Mouse (Mus musculus): ENCODE measurements around the gene Zfp821. TPM values are rescaled to one million over a fixed set of nuclear protein-coding genes. Genes with fewer than 3 reads are reported as not detected.

Gene Zfp821
- total and polyA plus RNA-seq, 3 experiments = 3.4 to 5.2 (median 5.1) TPM

- in situ Hi-C loops (cut with MboI; ENCODE audit: low pct_ligation_motif_present, low pct_unique_long_range_greater_than_20kb, low sequenced_read_pairs) = no loop called here
These were observed 12.0 kb upstream of the Zfp821 start, which contains the start of gene Ist1 for GRCm38 (mm10) chr8:109693146-109693900. Gene Ist1, minus strand, starts transcription at chr8:109693260.

GRCm38 (mm10) chr8:109694154-109694553 is 11.2 kb upstream of the Zfp821 start:
- Histone ChIP-seq H3K27me3 (replicated peaks) (peaks cover 6% of the 10 kb centered on the region), H3K79me2 (replicated peaks; ENCODE audit: control insufficient read depth, extremely low read depth, insufficient read depth, poor library complexity, severe bottlenecking) (peaks cover 35% of the 10 kb centered on the region), H3K9me3 (replicated peaks; ENCODE audit: low read length) (no peaks in the 10 kb centered on the region), H3K36me3 (replicated peaks in 1 of 2; ENCODE audit: control insufficient read depth in 1 of 2, insufficient read depth in 1 of 2, low read length in 1 of 2) (peaks cover 2 to 9% of the 10 kb centered on the region in 2 experiments), H3K4me3 (replicated peaks in 1 of 3; ENCODE audit: low read depth in 2 of 3, low read length in 2 of 3, poor library complexity in 1 of 3) (peak overlapping the region in 1 of 3 experiments; percentile 98), H3K4me2 (ENCODE audit: insufficient read depth, low read depth, poor library complexity, severe bottlenecking) (peak overlapping the region; percentile 81), H3K4me1 (ENCODE audit: control insufficient read depth in 1 of 2, insufficient read depth in 2 of 2) (peaks cover 11 to 33% of the 10 kb centered on the region in 2 experiments), H3K27ac (ENCODE audit: insufficient read depth, low read depth) (no peak overlapping the region), H3K9ac (ENCODE audit: insufficient read depth, low read depth) (no peak overlapping the region)
- TF ChIP-seq ZC3H11A (IDR thresholded peaks at IDR 0.05; ENCODE audit: low read depth, low read length) (no peak), ELF1 (IDR thresholded peaks at IDR 0.05; ENCODE audit: low read depth, low read length) (peak; percentile 58), MEF2A (IDR thresholded peaks at IDR 0.05; ENCODE audit: borderline replicate concordance, low read depth, low read length) (no peak), RAD21 (IDR thresholded peaks at IDR 0.05; ENCODE audit: low read depth, low read length) (no peak), IRF4 (IDR thresholded peaks at IDR 0.05; ENCODE audit: low read depth, low read length) (no peak), ETS1 (conservative IDR thresholded peaks at IDR 0.05; ENCODE audit: low read depth, low read length) (no peak)
- dilution Hi-C loops (cut with MboI; ENCODE audit: extremely low pct_ligation_motif_present, extremely low pct_unique_long_range_greater_than_20kb, low sequenced_read_pairs) (no loop called here), in situ Hi-C loops (cut with MboI; ENCODE audit: low pct_ligation_motif_present, low pct_unique_long_range_greater_than_20kb, low sequenced_read_pairs) (no loop called here)
- no peak for DNase-seq (ENCODE audit: extremely low read depth)

More at GRCm38 (mm10) chr8:109693146-109693900, 12.0 kb upstream of the Zfp821 start, which contains the start of gene Ist1:
- peak; percentile 98 for DNase-seq (ENCODE audit: extremely low read depth)
- TF ChIP-seq MAX (IDR thresholded peaks at IDR 0.05; ENCODE audit: low read length) = peak; percentile 79
- TF ChIP-seq JUN (IDR thresholded peaks at IDR 0.05; ENCODE audit: insufficient read depth, low read depth, low read length) = no peak
- TF ChIP-seq HCFC1 (IDR thresholded peaks at IDR 0.05; ENCODE audit: low read depth, low read length) = peak; percentile 73
- TF ChIP-seq UBTF (IDR thresholded peaks at IDR 0.05; ENCODE audit: low read depth, low read length) = peak; percentile 69; the same call in 1 of the 2 replicates
- TF ChIP-seq ETS1 (conservative IDR thresholded peaks at IDR 0.05; ENCODE audit: low read depth, low read length) = peak; percentile 37; the same call in 1 of the 2 replicates
- TF ChIP-seq JUND (conservative IDR thresholded peaks at IDR 0.05; ENCODE audit: low read depth, low read length) = 0 out of 2 replicates have a peak, but pooled peaks have one; percentile 23
- no peak for TF ChIP-seq GABPA (IDR thresholded peaks at IDR 0.05; ENCODE audit: insufficient replicate concordance, low read depth, low read length)
- peak; percentile 82; the same call in 1 of the 2 replicates for TF ChIP-seq MXI1 (IDR thresholded peaks at IDR 0.05; ENCODE audit: low read depth, low read length)
- no peak; the same call in 1 of the 2 replicates for TF ChIP-seq CHD1 (IDR thresholded peaks at IDR 0.05; ENCODE audit: low read depth, low read length)
- peak; percentile 73 for TF ChIP-seq ELF1 (IDR thresholded peaks at IDR 0.05; ENCODE audit: low read depth, low read length)
- TF ChIP-seq ZC3H11A (IDR thresholded peaks at IDR 0.05; ENCODE audit: low read depth, low read length) = no peak
- TF ChIP-seq TBP (conservative IDR thresholded peaks at IDR 0.05; ENCODE audit: low read depth, low read length) = peak; percentile 95
- TF ChIP-seq E2F4 (IDR thresholded peaks at IDR 0.05; ENCODE audit: insufficient replicate concordance, low read depth, low read length) = 0 out of 2 replicates have a peak, but pooled peaks have one; percentile 29
- TF ChIP-seq RAD21 (IDR thresholded peaks at IDR 0.05; ENCODE audit: low read depth, low read length) = no peak
- TF ChIP-seq ZMIZ1 (IDR thresholded peaks at IDR 0.05; ENCODE audit: low read depth, low read length) = peak; percentile 83; the same call in 1 of the 2 replicates
- no peak for TF ChIP-seq SMC3 (IDR thresholded peaks at IDR 0.05; ENCODE audit: low read depth, low read length)
- TF ChIP-seq KAT2A (IDR thresholded peaks at IDR 0.05; ENCODE audit: insufficient replicate concordance, low read length) = peak; percentile 96
- peak; percentile 94 for TF ChIP-seq TCF12 (IDR thresholded peaks at IDR 0.05; ENCODE audit: low read depth, low read length)
- peak; percentile 31; the same call in 1 of the 2 replicates for TF ChIP-seq SIN3A (IDR thresholded peaks at IDR 0.05; ENCODE audit: low read length)
- peak; percentile 79 for TF ChIP-seq IRF4 (IDR thresholded peaks at IDR 0.05; ENCODE audit: low read depth, low read length)
- TF ChIP-seq CHD2 (IDR thresholded peaks at IDR 0.05; ENCODE audit: low read length) = peak; percentile 88
- no peak; the same call in 1 of the 2 replicates for TF ChIP-seq USF2 (conservative IDR thresholded peaks at IDR 0.05; ENCODE audit: low read depth, low read length)
- TF ChIP-seq POLR2A (IDR thresholded peaks at IDR 0.05; ENCODE audit: low read depth, low read length) = peak; percentile 94
- no peak for TF ChIP-seq MAFK (IDR thresholded peaks at IDR 0.05; ENCODE audit: insufficient replicate concordance, low read length)
- TF ChIP-seq MAZ (IDR thresholded peaks at IDR 0.05; ENCODE audit: low read depth, low read length) = peak; percentile 60
- TF ChIP-seq EP300 (IDR thresholded peaks at IDR 0.05; ENCODE audit: low read length) = no peak
- TF ChIP-seq RCOR1 (conservative IDR thresholded peaks at IDR 0.05; ENCODE audit: low read depth, low read length) = 0 out of 2 replicates have a peak, but pooled peaks have one; percentile 14
- no peak; the same call in 1 of the 2 replicates for TF ChIP-seq ZKSCAN1 (IDR thresholded peaks at IDR 0.05; ENCODE audit: borderline replicate concordance, low read depth, low read length)
- peak; percentile 61 for TF ChIP-seq MEF2A (IDR thresholded peaks at IDR 0.05; ENCODE audit: borderline replicate concordance, low read depth, low read length)
- peak; percentile 93 for TF ChIP-seq NELFE (IDR thresholded peaks at IDR 0.05; ENCODE audit: low read depth, low read length)
- no peak for TF ChIP-seq ZNF384 (IDR thresholded peaks at IDR 0.05; ENCODE audit: low read depth, low read length)
- TF ChIP-seq POLR2AphosphoS2 (IDR thresholded peaks at IDR 0.05; ENCODE audit: low read depth, low read length) = peak; percentile 47; the same call in 1 of the 2 replicates
- peak; percentile 66; the same call in 1 of the 2 replicates for TF ChIP-seq MYC (IDR thresholded peaks at IDR 0.05; ENCODE audit: low read depth, low read length)
- TF ChIP-seq BHLHE40 (IDR thresholded peaks at IDR 0.05; ENCODE audit: low read depth, low read length) = peak; percentile 38
- TF ChIP-seq PAX5 (IDR thresholded peaks at IDR 0.05; ENCODE audit: low read length) = no peak
- peak; percentile 4; the same call in 1 of the 2 replicates for TF ChIP-seq USF1 (IDR thresholded peaks at IDR 0.05; ENCODE audit: low read depth, low read length)
- no peak for TF ChIP-seq CTCF (conservative IDR thresholded peaks at IDR 0.05 in 1 of 2, IDR thresholded peaks at IDR 0.05 in 1 of 2; ENCODE audit: low read depth in 2 of 2, low read length in 2 of 2)
- peak; percentile 65; the same call in 1 of the 2 replicates for TF ChIP-seq NRF1 (IDR thresholded peaks at IDR 0.05; ENCODE audit: low read depth, low read length)
- peaks cover 40% of the 10 kb centered on the region for H3K79me2 ChIP-seq (replicated peaks; ENCODE audit: control insufficient read depth, extremely low read depth, insufficient read depth, poor library complexity, severe bottlenecking)
- peaks cover 2 to 11% of the 10 kb centered on the region in 2 experiments for H3K36me3 ChIP-seq (replicated peaks in 1 of 2; ENCODE audit: control insufficient read depth in 1 of 2, insufficient read depth in 1 of 2, low read length in 1 of 2)
- H3K4me3 ChIP-seq (replicated peaks in 1 of 3; ENCODE audit: low read depth in 2 of 3, low read length in 2 of 3, poor library complexity in 1 of 3) = peak within 1 kb of the TSS; percentile 92 to 99 (median 98)
- dilution Hi-C loops (cut with MboI; ENCODE audit: extremely low pct_ligation_motif_present, extremely low pct_unique_long_range_greater_than_20kb, low sequenced_read_pairs) = no loop called here
- peak within 1 kb of the TSS; percentile 94 for H3K4me2 ChIP-seq (ENCODE audit: insufficient read depth, low read depth, poor library complexity, severe bottlenecking)
- peaks cover 6% of the 10 kb centered on the region for H3K27me3 ChIP-seq (replicated peaks)
- H3K27ac ChIP-seq (ENCODE audit: insufficient read depth, low read depth) = peak within 1 kb of the TSS; percentile 53
- H3K4me1 ChIP-seq (ENCODE audit: control insufficient read depth in 1 of 2, insufficient read depth in 2 of 2) = peaks cover 11 to 33% of the 10 kb centered on the region in 2 experiments
- peak within 1 kb of the TSS; percentile 81 for H3K9ac ChIP-seq (ENCODE audit: insufficient read depth, low read depth)
- no peaks in the 10 kb centered on the region for H3K9me3 ChIP-seq (replicated peaks; ENCODE audit: low read length)

All from CH12.LX (cell line).